Mouse (Mus musculus): Measurements from ENCODE around the gene Dpp4.

Dpp4 gene

GRCm38 (mm10) chr2:62287532-62287931 is 124.5 kb downstream of the Dpp4 start:
- DNase-seq (ENCODE audit: low read depth, low spot score), result no peak

- peak; percentile 44 for DNase-seq (ENCODE audit: low read depth, low spot score)
Measured at GRCm38 (mm10) chr2:62285847-62286246, 126.2 kb downstream of the Dpp4 start.

GRCm38 (mm10) chr2:62285026-62285425 is 127.0 kb downstream of the Dpp4 start:
- DNase-seq (ENCODE audit: low read depth, low spot score), result no peak

Data from 3T3-L1 (cell line).